Mouse (Mus musculus): ENCODE measurements around the gene Wdr17. TPM values are rescaled to one million over a fixed set of nuclear protein-coding genes. Genes with fewer than 3 reads are reported as not detected.

Wdr17 gene
- polyA plus RNA-seq, 1 experiment from 2014 or later: not detected

DNA sequence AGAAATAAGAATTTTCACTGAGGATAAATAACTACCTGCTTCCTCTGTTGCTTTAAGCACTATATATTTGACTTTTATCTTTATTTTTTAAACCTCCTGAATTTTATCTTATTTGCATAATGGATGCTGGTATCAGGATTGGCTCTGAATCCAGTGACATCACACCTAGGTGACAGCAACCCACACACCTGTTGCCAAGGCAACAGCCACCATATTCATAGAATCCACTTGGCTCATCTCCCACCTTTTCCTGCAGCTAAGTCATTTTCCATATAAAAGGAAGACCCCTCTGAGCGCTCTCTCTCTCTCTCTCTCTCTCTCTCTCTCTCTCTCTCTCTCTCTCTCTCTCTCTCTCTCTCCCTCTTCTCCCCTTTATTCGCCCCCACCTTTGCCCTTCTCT lies 290.0 kb downstream of the Wdr17 start:
- Histone ChIP-seq H3K4me3 (ENCODE audit: inconsistent target) (no peak overlapping the region), H3K27ac (no peak overlapping the region), H3K79me2 (ENCODE audit: inconsistent target) (no peaks in the 10 kb centered on the region), H3K36me3 (ENCODE audit: inconsistent target) (no peaks in the 10 kb centered on the region)
- WGBS (ENCODE audit: missing documents): 83% methylated on average over 1 of the region's 2 CpGs

GRCm38 (mm10) chr8:54596051-54596450 lies 290.9 kb downstream of the Wdr17 start:
- no peaks in the 10 kb centered on the region for H3K79me2 ChIP-seq (ENCODE audit: inconsistent target)
- no peak overlapping the region for H3K27ac ChIP-seq
- no peak overlapping the region for H3K4me3 ChIP-seq (ENCODE audit: inconsistent target)
- H3K36me3 ChIP-seq (ENCODE audit: inconsistent target): no peaks in the 10 kb centered on the region
- WGBS (ENCODE audit: missing documents): 95% methylated on average over 2 of the region's 2 CpGs

GRCm38 (mm10) chr8:54594634-54595033 lies 292.4 kb downstream of the Wdr17 start:
- no peak overlapping the region for H3K27ac ChIP-seq
- no peaks in the 10 kb centered on the region for H3K79me2 ChIP-seq (ENCODE audit: inconsistent target)
- WGBS (ENCODE audit: missing documents): 97% methylated on average over 5 of the region's 5 CpGs
- no peaks in the 10 kb centered on the region for H3K36me3 ChIP-seq (ENCODE audit: inconsistent target)
- no peak overlapping the region for H3K4me3 ChIP-seq (ENCODE audit: inconsistent target)

GRCm38 (mm10) chr8:54582886-54583285 lies 304.1 kb downstream of the Wdr17 start:
- WGBS (ENCODE audit: missing documents): 0% methylated on average over 1 of the region's 1 CpGs
- H3K36me3 ChIP-seq (ENCODE audit: inconsistent target): no peaks in the 10 kb centered on the region
- no peak overlapping the region for H3K4me3 ChIP-seq (ENCODE audit: inconsistent target)
- H3K79me2 ChIP-seq (ENCODE audit: inconsistent target): no peaks in the 10 kb centered on the region
- no peak overlapping the region for H3K27ac ChIP-seq

GRCm38 (mm10) chr8:54581436-54581835 lies 305.5 kb downstream of the Wdr17 start:
- H3K79me2 ChIP-seq (ENCODE audit: inconsistent target): no peaks in the 10 kb centered on the region
- no peaks in the 10 kb centered on the region for H3K36me3 ChIP-seq (ENCODE audit: inconsistent target)
- no peak overlapping the region for H3K4me3 ChIP-seq (ENCODE audit: inconsistent target)
- no peak overlapping the region for H3K27ac ChIP-seq
- 90% methylated on average over 3 of the region's 3 CpGs for WGBS (ENCODE audit: missing documents)

Other genes with a start within 250 kb of the Wdr17 start
- gene Gpm6a, start 67.7 kb upstream of the Wdr17 start, polyA plus RNA-seq (2018): not detected in 3 replicates